Comparison of ENCODE assay signal across 23 mouse cellular contexts in genomic region chrX:21704470-21704869, GRCm38 (mm10). TPM values are rescaled to one million over a fixed set of nuclear protein-coding genes. Genes with fewer than 3 reads are reported as not detected.
DNase-seq lines count a peak whose midpoint lies in the region; ATAC-seq lines count a peak whose summit lies in the region.
"Had no signal": no experiment of that assay in that cellular context is flagged by ENCODE, and none has a peak within 500 bp of the region (broad histone marks: within the 10 kb centered on the region; RNA-seq: fewer than 3 reads in every experiment).

No protein-coding gene starts in this region.

- no peaks in the 10 kb centered on the region for H3K4me1 ChIP-seq in hindbrain, embryonic 12.5 days
- no peaks in the 10 kb centered on the region for H3K4me1 ChIP-seq in hindbrain, embryonic 11.5 days (replicated peaks; ENCODE audit: control insufficient read depth, insufficient read depth, low read length)
- H3K4me1 ChIP-seq in midbrain, embryonic 12.5 days, result no peaks in the 10 kb centered on the region
- no peaks in the 10 kb centered on the region for H3K4me1 ChIP-seq in midbrain, embryonic 13.5 days (replicated peaks)
- H3K4me1 ChIP-seq: embryonic facial prominence, embryonic 13.5 days; embryonic facial prominence, embryonic 15.5 days; forebrain, embryonic 10.5 days; forebrain, embryonic 12.5 days had no signal

- 0 out of 2 replicates have a peak, but pooled peaks have one; percentile 52 for ATAC-seq in hindbrain, embryonic 12.5 days (ENCODE audit: low FRiP score)
- ATAC-seq in hindbrain, embryonic 11.5 days (ENCODE audit: low FRiP score), result no peak
- ATAC-seq in midbrain, embryonic 12.5 days (ENCODE audit: low FRiP score, low read depth), result peak; percentile 72
- no peak for ATAC-seq in midbrain, embryonic 13.5 days
- ATAC-seq: forebrain, embryonic 14.5 days; forebrain, embryonic 16.5 days had no signal

- no peak overlapping the region for H3K4me2 ChIP-seq in hindbrain, embryonic 12.5 days (replicated peaks)
- no peak overlapping the region for H3K4me2 ChIP-seq in hindbrain, embryonic 11.5 days (replicated peaks; ENCODE audit: low read depth, low read length)
- no peak overlapping the region for H3K4me2 ChIP-seq in midbrain, embryonic 12.5 days (replicated peaks)
- H3K4me2 ChIP-seq in midbrain, embryonic 13.5 days (replicated peaks), result no peak overlapping the region
- H3K4me2 ChIP-seq: embryonic facial prominence, embryonic 13.5 days; embryonic facial prominence, embryonic 15.5 days; forebrain, embryonic 12.5 days had no signal

- 38% methylated on average over 1 of the region's 1 CpGs for WGBS in hindbrain, embryonic 12.5 days
- WGBS in hindbrain, embryonic 11.5 days, result 63% methylated on average over 1 of the region's 1 CpGs
- 37% methylated on average over 1 of the region's 1 CpGs for WGBS in midbrain, embryonic 12.5 days
- WGBS in midbrain, embryonic 13.5 days, result 30% methylated on average over 1 of the region's 1 CpGs

- H3K36me3 ChIP-seq in hindbrain, embryonic 12.5 days, result no peaks in the 10 kb centered on the region
- no peaks in the 10 kb centered on the region for H3K36me3 ChIP-seq in hindbrain, embryonic 11.5 days (ENCODE audit: control insufficient read depth, insufficient read depth, low read length)
- no peaks in the 10 kb centered on the region for H3K36me3 ChIP-seq in midbrain, embryonic 12.5 days
- H3K36me3 ChIP-seq in midbrain, embryonic 13.5 days, result no peaks in the 10 kb centered on the region
- H3K36me3 ChIP-seq: embryonic facial prominence, embryonic 13.5 days; embryonic facial prominence, embryonic 15.5 days; forebrain, embryonic 10.5 days; forebrain, embryonic 12.5 days had no signal

- no peak for DNase-seq in hindbrain, embryonic 11.5 days (ENCODE audit: low spot score)
- DNase-seq: adrenal gland, adult 2 months; adrenal gland, postnatal 10 days; adrenal gland, postnatal 25 days; cerebellum, adult 11 months; cerebellum, adult 18-20 months; cerebellum, adult 8-10 months; cerebellum, adult 9-11 months; cerebellum, postnatal 14 days; cerebellum, postnatal 36 days had no signal

- no peaks in the 10 kb centered on the region for H3K9me3 ChIP-seq in hindbrain, embryonic 12.5 days (replicated peaks)
- H3K9me3 ChIP-seq in hindbrain, embryonic 11.5 days (ENCODE audit: control insufficient read depth, low read length), result no peaks in the 10 kb centered on the region
- H3K9me3 ChIP-seq in midbrain, embryonic 12.5 days, result no peaks in the 10 kb centered on the region
- no peaks in the 10 kb centered on the region for H3K9me3 ChIP-seq in midbrain, embryonic 13.5 days
- H3K9me3 ChIP-seq: embryonic facial prominence, embryonic 13.5 days; embryonic facial prominence, embryonic 15.5 days; forebrain, embryonic 10.5 days; forebrain, embryonic 12.5 days had no signal

- no peaks in the 10 kb centered on the region for H3K27me3 ChIP-seq in hindbrain, embryonic 12.5 days
- H3K27me3 ChIP-seq in hindbrain, embryonic 11.5 days (ENCODE audit: control insufficient read depth, insufficient read depth, low read length), result no peaks in the 10 kb centered on the region
- no peaks in the 10 kb centered on the region for H3K27me3 ChIP-seq in midbrain, embryonic 12.5 days
- H3K27me3 ChIP-seq in midbrain, embryonic 13.5 days, result no peaks in the 10 kb centered on the region
- H3K27me3 ChIP-seq: embryonic facial prominence, embryonic 13.5 days; embryonic facial prominence, embryonic 15.5 days; forebrain, embryonic 12.5 days had no signal

- H3K4me3 ChIP-seq in hindbrain, embryonic 12.5 days, result no peak overlapping the region
- no peak overlapping the region for H3K4me3 ChIP-seq in hindbrain, embryonic 11.5 days (ENCODE audit: low read depth, low read length)
- no peak overlapping the region for H3K4me3 ChIP-seq in midbrain, embryonic 12.5 days
- H3K4me3 ChIP-seq in midbrain, embryonic 13.5 days (replicated peaks), result no peak overlapping the region
- H3K4me3 ChIP-seq: embryonic facial prominence, embryonic 13.5 days; embryonic facial prominence, embryonic 15.5 days; erythroblast, embryonic 14.5 days; forebrain, embryonic 10.5 days; forebrain, embryonic 12.5 days had no signal

- no peak overlapping the region for H3K27ac ChIP-seq in hindbrain, embryonic 12.5 days
- no peak overlapping the region for H3K27ac ChIP-seq in hindbrain, embryonic 11.5 days (ENCODE audit: low read depth, low read length)
- no peak overlapping the region for H3K27ac ChIP-seq in midbrain, embryonic 12.5 days (replicated peaks)
- no peak overlapping the region for H3K27ac ChIP-seq in midbrain, embryonic 13.5 days
- H3K27ac ChIP-seq: embryonic facial prominence, embryonic 13.5 days; embryonic facial prominence, embryonic 15.5 days; forebrain, embryonic 10.5 days; forebrain, embryonic 12.5 days had no signal

- no peak overlapping the region for H3K9ac ChIP-seq in hindbrain, embryonic 12.5 days
- H3K9ac ChIP-seq in hindbrain, embryonic 11.5 days (ENCODE audit: low read depth, low read length), result no peak overlapping the region
- H3K9ac ChIP-seq in midbrain, embryonic 12.5 days (replicated peaks), result no peak overlapping the region
- H3K9ac ChIP-seq in midbrain, embryonic 13.5 days (replicated peaks), result no peak overlapping the region
- H3K9ac ChIP-seq: embryonic facial prominence, embryonic 13.5 days; embryonic facial prominence, embryonic 15.5 days; forebrain, embryonic 12.5 days had no signal

RNA-seq across cellular contexts. Expression of gene Slc6a14, which starts 10.2 kb away (rescaled TPM):
- polyA plus RNA-seq in hindbrain, embryonic 12.5 days (2016; fragmentation: Nextera tagmentation; extraction: Ambion mirVana), result 0.13 and 0.31 TPM in 2 replicates
- polyA plus RNA-seq in hindbrain, embryonic 11.5 days (2014; fragmentation: Nextera tagmentation; extraction: Ambion mirVana), result 0.22 TPM in 1 of 2 replicates, not detected in the other
- polyA plus RNA-seq in midbrain, embryonic 12.5 days (2016; fragmentation: Nextera tagmentation; extraction: Ambion mirVana), result not detected in 2 replicates
- not detected in 2 replicates for polyA plus RNA-seq in midbrain, embryonic 13.5 days (2015; fragmentation: Nextera tagmentation; extraction: Ambion mirVana)
- polyA plus RNA-seq: adrenal gland, adult 2 months; C2C12; erythroblast, embryonic 14.5 days; forebrain, embryonic 14.5 days; forebrain, embryonic 16.5 days had no signal

RNA-seq across cellular contexts. Expression of gene Gm28269, which starts 40.4 kb away (rescaled TPM):
- polyA plus RNA-seq in hindbrain, embryonic 12.5 days (2016; fragmentation: Nextera tagmentation; extraction: Ambion mirVana), result not detected in 2 replicates
- polyA plus RNA-seq in hindbrain, embryonic 11.5 days (2014; fragmentation: Nextera tagmentation; extraction: Ambion mirVana), result not detected in 2 replicates
- polyA plus RNA-seq in midbrain, embryonic 12.5 days (2016; fragmentation: Nextera tagmentation; extraction: Ambion mirVana), result not detected in 2 replicates
- polyA plus RNA-seq in midbrain, embryonic 13.5 days (2015; fragmentation: Nextera tagmentation; extraction: Ambion mirVana), result not detected in 2 replicates
- polyA plus RNA-seq: adrenal gland, adult 2 months; brain, embryonic 14.5 days; C2C12; embryonic facial prominence, embryonic 11.5 days; embryonic facial prominence, embryonic 13.5 days; embryonic facial prominence, embryonic 15.5 days; erythroblast, embryonic 14.5 days; forebrain, embryonic 10.5 days; forebrain, embryonic 12.5 days; forebrain, embryonic 14.5 days; forebrain, embryonic 16.5 days had no signal

Comparison
In these comparisons a context has a peak if more than half of its experiments do, and no peak if none do; other contexts are left out.
1. ATAC-seq: peak in hindbrain, embryonic 12.5 days (single experiment) and midbrain, embryonic 12.5 days (single experiment); none in hindbrain, embryonic 11.5 days (single experiment) and midbrain, embryonic 13.5 days (single experiment).